Mouse (Mus musculus) bone marrow macrophage, adult 2 months (primary cell): Measurements from ENCODE around the gene Arhgef12. TPM values are rescaled to one million over a fixed set of nuclear protein-coding genes. Genes with fewer than 3 reads are reported as not detected.

Experiments used
- H3K27ac ChIP-seq: 2 replicates; pipeline ENCODE4 v1.5.1; 2012; ENCODE audit warnings: low read depth, low read length; ENCODE audit not compliant: insufficient read depth
- H3K4me1 ChIP-seq: 2 replicates; pipeline ENCODE4 v1.6.1; 2012; ENCODE audit warnings: low read length; ENCODE audit not compliant: control insufficient read depth, insufficient read depth
- H3K4me3 ChIP-seq: 2 replicates; pipeline ENCODE4 v1.5.1; 2012; ENCODE audit warnings: mild to moderate bottlenecking, low read length, moderate library complexity; ENCODE audit not compliant: insufficient read depth
- CTCF ChIP-seq: IDR thresholded peaks from 2 replicates; pipeline ENCODE4 v1.5.1; 2012; ENCODE audit warnings: low read depth, mild to moderate bottlenecking, low read length, moderate library complexity
- POLR2A ChIP-seq: IDR thresholded peaks from 2 replicates; pipeline ENCODE4 v1.6.1; 2012; ENCODE audit warnings: mild to moderate bottlenecking, low read depth, low read length, borderline replicate concordance
- polyA plus RNA-seq: library from polyadenylated mRNA; stranded (reverse); fragments of >200 nt; gene quantifications from 2 replicates; pipeline ENCODE4 v1.2.4, GENCODE M21; 2012; ENCODE audit not compliant: missing spikeins, insufficient read depth, insufficient read length

Gene Arhgef12
- 6.8 and 8.6 TPM in 2 replicates for polyA plus RNA-seq

- TF ChIP-seq POLR2A: no peak
- TF ChIP-seq CTCF: no peak
- peaks cover 5% of the 10 kb centered on the region; the same call in 1 of the 2 replicates for H3K4me1 ChIP-seq
- H3K4me3 ChIP-seq: peak within 1 kb of the TSS; percentile 60
- H3K27ac ChIP-seq: no peak within 1 kb of the TSS
Measured at GRCm38 (mm10) chr9:43107187-43107517, at the start of gene Arhgef12. Gene Arhgef12 (minus strand): TSS chr9:43107239.

- TF ChIP-seq CTCF (no peak), POLR2A (no peak)
- no peak overlapping the region for H3K27ac ChIP-seq
- H3K4me3 ChIP-seq: no peak overlapping the region
- H3K4me1 ChIP-seq: no peaks in the 10 kb centered on the region
Measured at GRCm38 (mm10) chr9:43155960-43156359, 48.9 kb upstream of the Arhgef12 start.

DNA sequence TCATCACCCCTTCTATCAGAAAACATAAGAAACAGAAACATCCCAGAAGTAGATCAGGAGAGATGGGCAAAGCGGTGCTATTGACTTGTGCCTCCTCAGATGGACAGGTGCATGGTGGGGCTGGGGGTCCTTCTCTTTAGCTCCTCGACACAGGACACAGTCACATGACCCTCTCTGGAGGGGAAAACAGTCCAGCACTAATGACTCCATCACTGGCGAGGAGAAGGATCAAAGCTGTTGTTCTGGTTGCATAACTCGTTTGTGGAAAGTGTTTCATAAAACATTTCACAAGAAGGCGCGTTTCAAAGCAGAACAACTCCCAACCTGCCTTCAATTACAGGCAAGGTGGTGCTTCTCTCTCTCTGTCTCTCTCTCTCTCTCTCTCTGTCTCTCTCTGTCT lies 44.7 kb upstream of the Arhgef12 start:
- Histone ChIP-seq H3K4me3 (no peak overlapping the region), H3K27ac (no peak overlapping the region), H3K4me1 (no peaks in the 10 kb centered on the region)
- TF ChIP-seq CTCF (no peak), POLR2A (no peak)

- Histone ChIP-seq H3K4me1 (no peaks in the 10 kb centered on the region), H3K4me3 (no peak overlapping the region), H3K27ac (no peak overlapping the region)
- TF ChIP-seq CTCF: no peak
- TF ChIP-seq POLR2A: no peak
Measured at GRCm38 (mm10) chr9:43150957-43151356, 43.9 kb upstream of the Arhgef12 start.

DNA sequence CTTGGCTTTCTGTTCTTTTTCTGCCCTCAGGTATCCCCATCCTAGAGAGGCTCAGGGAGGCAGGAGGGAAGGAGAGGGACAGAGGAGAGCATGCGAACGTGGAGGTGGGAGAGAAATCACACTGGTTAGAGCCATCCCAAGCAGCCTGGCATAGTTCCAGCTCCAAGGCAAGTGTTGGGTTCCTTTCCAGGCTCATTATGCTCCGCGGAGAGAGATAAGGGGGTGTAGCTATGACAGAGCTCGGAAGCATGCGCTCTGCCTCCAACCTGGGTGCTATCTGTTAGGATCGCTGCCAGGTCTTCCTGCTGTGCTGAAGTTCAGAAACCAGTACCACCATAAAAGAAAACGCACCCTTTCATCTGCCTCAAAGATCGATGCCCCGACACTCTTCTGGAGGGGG lies 43.0 kb upstream of the Arhgef12 start:
- H3K4me1 ChIP-seq: no peaks in the 10 kb centered on the region
- H3K4me3 ChIP-seq: no peak overlapping the region
- no peak for TF ChIP-seq POLR2A
- TF ChIP-seq CTCF: no peak
- H3K27ac ChIP-seq: no peak overlapping the region

DNA sequence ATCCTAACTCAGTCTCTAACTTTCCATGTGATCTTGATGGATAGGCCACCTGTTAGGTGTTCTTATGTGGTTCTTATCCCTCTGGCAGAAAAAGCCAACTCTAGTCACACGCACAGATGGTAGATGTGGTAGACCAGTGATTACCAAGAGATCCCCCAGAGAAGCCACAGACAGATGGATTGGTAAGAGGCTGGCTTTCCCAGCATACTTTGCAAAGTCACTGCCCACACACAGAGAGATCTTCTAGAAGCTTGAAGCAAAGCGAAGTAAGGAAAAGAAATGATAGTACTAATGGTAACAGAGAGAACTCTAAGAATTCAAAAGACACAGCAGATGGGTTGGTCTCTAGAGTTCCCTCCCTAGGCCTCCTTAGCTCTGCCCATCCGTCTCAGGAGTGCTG lies 42.5 kb upstream of the Arhgef12 start:
- no peak for TF ChIP-seq POLR2A
- TF ChIP-seq CTCF: no peak
- Histone ChIP-seq H3K4me3 (no peak overlapping the region), H3K27ac (no peak overlapping the region), H3K4me1 (no peaks in the 10 kb centered on the region)

GRCm38 (mm10) chr9:43145196-43145595 lies 38.2 kb upstream of the Arhgef12 start:
- Histone ChIP-seq H3K27ac (no peak overlapping the region), H3K4me3 (no peak overlapping the region), H3K4me1 (no peaks in the 10 kb centered on the region)
- no peak for TF ChIP-seq POLR2A
- no peak for TF ChIP-seq CTCF

GRCm38 (mm10) chr9:43144206-43144810 lies 37.3 kb upstream of the Arhgef12 start:
- TF ChIP-seq POLR2A: no peak
- no peak for TF ChIP-seq CTCF
- Histone ChIP-seq H3K4me3 (no peak overlapping the region), H3K4me1 (no peaks in the 10 kb centered on the region), H3K27ac (no peak overlapping the region)

- no peak overlapping the region for H3K4me3 ChIP-seq
- TF ChIP-seq POLR2A: no peak
- peak; percentile 74 for TF ChIP-seq CTCF
- no peak overlapping the region for H3K27ac ChIP-seq
- no peaks in the 10 kb centered on the region for H3K4me1 ChIP-seq
Measured at GRCm38 (mm10) chr9:43141839-43142238, 34.8 kb upstream of the Arhgef12 start.

DNA sequence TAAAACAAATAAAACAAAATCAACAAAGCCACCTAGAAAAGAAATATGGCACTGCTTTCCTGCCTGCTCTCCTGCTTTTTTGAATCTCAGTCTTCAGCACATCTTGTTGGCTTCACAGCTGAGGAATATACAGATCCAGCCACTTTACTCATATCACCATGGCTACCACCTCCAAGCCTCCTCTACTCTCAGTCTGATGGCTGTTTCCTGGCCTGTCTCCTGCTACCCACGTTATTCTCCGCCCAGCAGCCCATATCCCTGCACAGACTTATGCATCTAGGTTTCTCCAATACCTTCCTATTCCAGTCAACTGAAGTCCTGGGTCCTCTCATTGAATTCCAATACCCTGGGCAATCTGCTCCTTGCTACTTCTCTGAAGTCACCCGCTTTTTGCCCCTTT lies 26.5 kb upstream of the Arhgef12 start:
- TF ChIP-seq CTCF: no peak
- H3K27ac ChIP-seq: no peak overlapping the region
- H3K4me3 ChIP-seq: no peak overlapping the region
- no peaks in the 10 kb centered on the region for H3K4me1 ChIP-seq

GRCm38 (mm10) chr9:43132380-43132779 lies 25.3 kb upstream of the Arhgef12 start:
- no peaks in the 10 kb centered on the region for H3K4me1 ChIP-seq
- no peak overlapping the region for H3K4me3 ChIP-seq
- H3K27ac ChIP-seq: no peak overlapping the region
- TF ChIP-seq POLR2A (no peak), CTCF (no peak)
